Mouse (Mus musculus): ENCODE results near the gene Kat2b. TPM values are rescaled to one million over a fixed set of nuclear protein-coding genes. Genes with fewer than 3 reads are reported as not detected.
"Not testable (repeated sequence)": the region's sequence is repeated elsewhere in the genome, so short reads cannot be mapped to it uniquely, and the experiment has no call there.

Kat2b gene
- total RNA-seq, 1 experiment from 2014 or later = 97.1 TPM

DNA sequence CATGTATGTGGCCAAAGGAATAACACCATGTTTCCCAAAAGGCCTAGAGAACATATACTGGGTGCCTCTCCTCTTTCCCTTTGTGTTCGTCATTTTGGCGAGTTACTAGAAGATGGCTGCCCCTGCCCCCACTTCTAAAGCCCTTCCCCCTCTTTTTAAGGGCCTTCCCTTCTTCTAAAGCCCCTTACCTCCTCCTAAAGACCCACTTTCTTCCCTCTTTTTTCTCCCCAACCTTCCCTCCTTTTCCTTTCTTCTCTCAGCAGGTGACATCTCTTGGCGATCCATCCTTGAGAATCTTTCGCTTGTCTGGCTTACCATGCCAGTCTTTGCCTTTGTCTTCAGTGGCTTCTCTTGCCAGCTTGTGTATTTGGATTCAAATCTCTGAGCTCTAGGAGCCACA lies 31.9 kb downstream of the Kat2b start:
- no peak for DNase-seq

DNA sequence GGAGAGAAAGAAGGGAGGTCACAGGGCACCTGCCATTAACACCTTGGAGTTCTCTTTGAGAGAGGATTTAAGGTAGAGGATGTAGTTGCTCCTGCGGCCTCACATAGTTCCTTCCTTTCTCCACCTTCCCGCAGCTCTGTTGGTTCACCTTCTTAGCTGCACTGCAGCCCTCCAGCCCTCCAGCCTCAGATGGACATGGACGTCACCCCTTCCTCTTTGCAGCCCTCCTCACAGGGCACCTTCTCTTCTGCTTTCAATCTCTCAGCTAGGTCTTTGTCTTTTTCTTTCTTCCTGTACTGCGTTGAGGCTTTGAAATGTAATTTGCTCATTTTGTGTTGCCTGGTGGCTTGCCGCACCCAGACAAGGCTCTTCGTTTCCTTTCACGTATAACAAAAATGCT lies 36.6 kb downstream of the Kat2b start:
- DNase-seq = not testable (repeated sequence)

DNA sequence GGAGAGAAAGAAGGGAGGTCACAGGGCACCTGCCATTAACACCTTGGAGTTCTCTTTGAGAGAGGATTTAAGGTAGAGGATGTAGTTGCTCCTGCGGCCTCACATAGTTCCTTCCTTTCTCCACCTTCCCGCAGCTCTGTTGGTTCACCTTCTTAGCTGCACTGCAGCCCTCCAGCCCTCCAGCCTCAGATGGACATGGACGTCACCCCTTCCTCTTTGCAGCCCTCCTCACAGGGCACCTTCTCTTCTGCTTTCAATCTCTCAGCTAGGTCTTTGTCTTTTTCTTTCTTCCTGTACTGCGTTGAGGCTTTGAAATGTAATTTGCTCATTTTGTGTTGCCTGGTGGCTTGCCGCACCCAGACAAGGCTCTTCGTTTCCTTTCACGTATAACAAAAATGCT lies 39.4 kb downstream of the Kat2b start:
- DNase-seq = not testable (repeated sequence)

DNA sequence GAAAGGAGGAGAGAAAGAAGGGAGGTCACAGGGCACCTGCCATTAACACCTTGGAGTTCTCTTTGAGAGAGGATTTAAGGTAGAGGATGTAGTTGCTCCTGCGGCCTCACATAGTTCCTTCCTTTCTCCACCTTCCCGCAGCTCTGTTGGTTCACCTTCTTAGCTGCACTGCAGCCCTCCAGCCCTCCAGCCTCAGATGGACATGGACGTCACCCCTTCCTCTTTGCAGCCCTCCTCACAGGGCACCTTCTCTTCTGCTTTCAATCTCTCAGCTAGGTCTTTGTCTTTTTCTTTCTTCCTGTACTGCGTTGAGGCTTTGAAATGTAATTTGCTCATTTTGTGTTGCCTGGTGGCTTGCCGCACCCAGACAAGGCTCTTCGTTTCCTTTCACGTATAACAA lies 42.3 kb downstream of the Kat2b start:
- DNase-seq = not testable (repeated sequence)

DNA sequence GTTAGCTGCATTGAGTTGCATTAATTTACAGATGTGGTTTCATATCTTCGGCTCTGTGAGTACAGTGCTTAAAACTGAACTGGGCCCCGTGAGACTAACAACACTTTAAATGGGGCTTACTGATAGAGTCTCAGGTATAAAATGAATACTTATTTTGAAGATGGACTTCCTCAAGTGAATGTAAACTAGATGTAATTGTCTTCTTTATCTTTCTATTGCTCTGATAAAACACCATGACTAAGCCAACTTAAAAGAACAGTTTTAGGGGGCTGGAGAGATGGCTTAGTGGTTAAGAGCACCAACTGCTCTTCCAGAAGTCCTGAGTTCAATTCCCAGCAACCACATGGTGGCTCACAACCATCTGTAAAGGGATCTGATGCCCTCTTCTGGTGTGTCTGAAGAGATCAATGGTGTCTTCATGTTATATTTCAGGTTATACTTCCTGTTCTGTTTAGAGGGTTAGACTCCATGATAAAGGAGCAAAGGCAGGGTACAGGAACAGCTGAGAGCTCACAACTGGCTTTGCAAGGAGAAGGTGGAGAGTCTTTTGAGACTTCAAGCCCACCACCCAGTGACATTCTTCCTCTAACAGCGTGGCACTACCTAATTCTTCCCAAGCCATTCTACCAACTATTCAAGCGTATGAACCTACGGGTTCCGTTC lies 50.8 kb downstream of the Kat2b start:
- DNase-seq = no peak

DNA sequence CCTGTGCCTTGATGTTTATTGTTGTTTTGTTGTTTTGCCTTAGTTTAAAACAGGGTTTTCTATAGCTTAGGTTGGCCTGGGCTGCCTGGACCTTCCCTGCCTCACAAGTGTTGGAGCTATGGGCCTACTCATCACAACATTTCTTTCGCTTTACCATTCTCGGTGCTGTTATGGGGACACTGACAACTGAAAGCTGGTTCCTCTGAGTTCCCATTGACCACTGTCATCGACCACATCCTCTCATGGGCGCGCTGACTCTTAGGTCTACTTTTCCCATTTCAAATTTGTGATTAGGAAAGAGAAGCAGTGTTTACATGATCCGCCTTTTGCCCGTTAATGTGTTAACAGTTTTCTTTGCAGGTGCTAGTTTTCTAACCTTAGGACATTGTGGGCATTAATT lies 51.7 kb downstream of the Kat2b start:
- no peak for DNase-seq

DNA sequence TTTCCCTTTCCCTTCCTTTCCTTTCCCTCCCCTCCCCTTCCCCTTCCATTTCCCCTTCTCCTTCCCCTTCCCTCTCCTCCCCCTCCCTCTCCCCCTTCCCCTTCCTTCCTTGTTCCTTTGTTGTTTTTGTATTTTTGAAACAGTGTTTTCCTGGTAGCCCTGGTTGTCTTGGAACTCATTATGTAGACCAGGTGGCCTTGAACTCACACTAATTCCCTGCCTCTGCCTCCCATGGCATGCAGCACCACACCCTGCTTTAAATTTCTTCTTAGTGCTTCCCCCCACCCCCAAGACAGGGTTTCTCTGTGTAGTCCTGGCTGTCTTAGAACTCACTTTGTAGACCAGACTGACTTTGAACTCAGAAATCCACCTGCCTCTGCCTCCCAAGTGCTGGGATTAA lies 52.7 kb downstream of the Kat2b start:
- no peak for DNase-seq

DNA sequence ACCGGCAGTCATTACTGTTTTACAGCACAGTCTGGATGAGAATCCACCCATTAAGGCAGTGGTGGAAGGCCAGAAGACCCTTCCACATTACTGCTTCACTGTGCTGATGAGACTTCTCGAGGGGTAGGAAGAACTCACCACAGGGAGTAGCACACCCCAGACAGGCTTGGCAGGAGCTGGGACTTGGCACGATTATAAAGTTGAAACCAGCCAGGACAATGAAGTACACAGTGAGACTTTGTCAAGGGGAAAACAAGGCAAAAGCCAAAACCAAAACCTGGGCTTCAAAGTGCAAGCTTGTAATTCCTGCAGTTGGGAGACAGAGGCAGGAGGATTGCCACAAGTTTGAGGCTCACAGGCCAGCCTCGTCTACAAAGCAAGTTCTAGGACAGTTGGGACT lies 54.0 kb downstream of the Kat2b start:
- no peak for DNase-seq

DNA sequence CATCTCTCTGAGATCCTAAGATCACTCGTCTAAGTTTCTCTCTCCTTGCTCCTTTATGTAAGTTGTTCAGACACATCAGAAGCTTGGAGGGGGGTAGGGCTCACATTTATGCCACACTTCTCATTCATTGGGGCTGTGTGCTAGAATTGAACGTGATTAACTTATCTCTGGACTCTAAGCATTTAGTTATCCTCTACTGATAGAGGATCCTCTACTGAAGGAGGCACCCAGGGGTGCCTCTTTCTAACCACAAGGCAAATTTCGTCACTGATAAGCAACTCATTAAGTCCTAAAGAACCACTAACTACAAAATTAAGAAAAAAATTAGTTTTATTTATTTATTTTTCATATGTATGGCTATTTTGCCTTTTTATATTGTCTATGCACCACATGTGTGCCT lies 55.5 kb downstream of the Kat2b start:
- no peak for DNase-seq

DNA sequence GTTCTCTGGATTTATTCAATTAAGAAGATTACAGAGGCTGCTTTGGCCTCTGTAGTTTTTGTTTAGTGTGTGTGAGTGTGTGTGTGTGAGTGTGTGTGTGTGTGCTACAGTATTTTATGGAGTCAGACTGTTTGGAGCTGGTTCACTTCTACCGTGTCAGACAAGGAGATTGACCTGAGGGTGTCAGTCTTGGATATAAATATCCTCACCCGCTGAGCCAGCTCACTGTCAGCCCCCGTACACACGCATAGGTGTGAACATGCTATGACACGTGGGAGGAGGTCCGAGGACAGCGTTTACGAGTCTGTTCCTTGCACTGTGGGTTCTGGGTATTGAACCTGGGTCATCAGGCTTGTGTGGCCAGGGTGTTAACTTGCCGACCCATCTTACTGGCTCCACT lies 57.1 kb downstream of the Kat2b start:
- no peak for DNase-seq

DNA sequence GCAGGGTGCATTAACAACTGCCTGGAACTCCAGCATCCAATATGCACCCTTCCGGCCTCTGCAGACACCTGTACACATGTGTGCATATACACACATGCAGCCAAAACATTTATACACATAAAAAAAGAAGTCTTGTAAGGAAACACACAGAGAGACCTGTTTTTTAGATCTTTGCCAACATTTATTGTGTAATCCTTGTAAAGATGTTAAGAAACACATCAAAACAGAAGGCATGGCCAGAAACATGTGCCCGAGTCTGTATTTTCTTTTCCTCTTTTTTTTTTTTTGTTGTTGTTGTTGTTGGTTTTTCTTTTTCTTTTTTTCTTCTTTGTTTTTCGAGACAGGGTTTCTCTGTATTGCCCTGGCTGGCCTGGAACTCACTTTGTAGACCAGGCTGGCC lies 59.5 kb downstream of the Kat2b start:
- no peak for DNase-seq

DNA sequence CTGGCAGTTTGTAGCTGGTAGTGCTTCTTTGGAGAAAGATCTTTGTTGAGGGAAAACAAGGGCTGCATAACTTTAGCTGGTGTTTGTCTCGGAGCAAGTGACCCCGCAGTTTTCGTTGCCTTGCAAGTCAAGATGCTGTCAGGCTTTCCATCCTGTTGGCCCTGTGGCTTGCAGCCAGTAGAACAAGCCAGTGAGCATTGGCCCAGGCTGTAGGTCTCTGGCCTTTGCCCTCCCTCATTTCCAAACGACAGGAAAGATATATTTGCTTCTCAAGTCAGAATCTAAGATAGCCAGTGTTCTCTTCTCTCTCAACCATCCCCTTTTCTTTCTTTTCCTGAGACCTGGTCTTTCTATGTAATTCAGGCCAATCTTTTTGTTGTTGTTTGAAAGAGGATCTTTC lies 60.8 kb downstream of the Kat2b start:
- no peak for DNase-seq

DNA sequence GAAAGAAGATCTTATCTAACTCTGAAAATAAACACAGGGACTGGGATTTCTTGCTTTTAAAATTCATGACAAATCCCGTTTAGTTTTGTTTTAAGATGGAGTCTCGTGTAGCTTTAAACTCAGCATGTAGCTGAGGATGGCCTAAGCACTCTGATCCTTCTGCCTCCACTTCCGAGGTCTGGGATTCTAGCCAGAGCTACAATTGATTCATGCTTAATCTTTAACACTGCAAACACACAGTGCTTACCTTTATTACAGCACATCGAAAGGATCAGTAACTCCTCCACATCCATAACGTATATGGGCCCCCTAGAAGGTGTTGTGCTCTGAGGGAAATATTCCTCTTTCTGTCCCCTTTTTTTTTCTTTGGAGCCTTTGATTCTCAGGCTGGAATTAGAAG lies 61.5 kb downstream of the Kat2b start:
- no peak for DNase-seq

DNA sequence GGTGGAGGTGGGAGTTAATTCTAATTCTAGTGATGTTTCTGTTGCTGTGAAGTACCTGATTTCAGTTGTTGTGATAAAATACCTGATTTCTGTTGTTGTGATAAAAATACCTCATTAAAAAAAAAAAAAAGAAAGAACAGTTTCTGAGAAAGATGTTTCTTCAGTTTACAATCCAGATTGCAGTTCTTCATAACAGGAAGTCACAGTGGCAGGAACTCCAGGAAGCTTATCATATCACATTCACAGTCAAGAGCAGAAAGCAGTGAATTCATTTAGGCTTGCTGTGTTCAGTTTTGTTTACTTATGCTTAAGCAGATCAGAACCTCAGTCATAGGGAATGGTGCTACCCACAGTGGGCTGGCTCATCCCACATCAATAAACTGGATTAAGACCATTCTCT lies 64.7 kb downstream of the Kat2b start:
- no peak for DNase-seq

DNA sequence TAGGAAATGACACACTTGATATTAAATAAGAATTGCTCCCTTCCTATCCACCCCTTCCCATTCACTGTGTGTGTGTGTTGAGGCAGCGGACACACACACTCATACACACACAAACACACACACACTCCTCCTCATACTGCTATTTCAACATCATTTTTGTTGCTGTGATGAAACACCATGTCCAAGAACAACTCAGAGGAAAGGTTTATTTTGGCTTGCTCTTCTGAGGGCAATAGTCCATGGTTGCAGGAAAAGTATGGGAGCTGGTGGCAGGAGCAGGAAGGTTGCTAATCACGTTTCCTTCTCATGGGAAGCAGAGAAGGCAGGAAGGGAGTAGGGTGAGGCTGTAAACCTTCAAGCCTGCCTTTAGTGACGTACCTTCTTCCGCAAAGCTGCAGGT lies 76.7 kb downstream of the Kat2b start:
- DNase-seq = no peak

DNA sequence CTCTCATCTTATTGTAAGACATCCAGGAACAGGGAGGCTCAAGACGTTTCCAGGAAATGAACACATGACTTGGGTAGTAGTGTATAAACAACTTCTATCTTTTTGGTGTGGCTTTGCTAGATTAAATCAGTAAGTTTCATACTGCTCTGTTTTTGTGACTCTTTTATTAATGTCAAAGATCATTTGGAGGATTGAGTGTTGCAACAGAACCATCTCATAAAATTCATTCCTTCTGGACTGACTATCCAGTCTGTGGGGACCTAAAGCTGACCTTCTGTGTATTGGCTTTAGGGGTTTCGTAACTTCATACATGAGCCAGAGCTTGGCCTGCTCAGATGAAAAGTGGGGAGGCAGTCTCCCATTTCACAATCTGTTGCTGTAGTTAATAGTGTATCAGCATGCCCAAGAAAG lies 83.6 kb downstream of the Kat2b start:
- DNase-seq = no peak

DNA sequence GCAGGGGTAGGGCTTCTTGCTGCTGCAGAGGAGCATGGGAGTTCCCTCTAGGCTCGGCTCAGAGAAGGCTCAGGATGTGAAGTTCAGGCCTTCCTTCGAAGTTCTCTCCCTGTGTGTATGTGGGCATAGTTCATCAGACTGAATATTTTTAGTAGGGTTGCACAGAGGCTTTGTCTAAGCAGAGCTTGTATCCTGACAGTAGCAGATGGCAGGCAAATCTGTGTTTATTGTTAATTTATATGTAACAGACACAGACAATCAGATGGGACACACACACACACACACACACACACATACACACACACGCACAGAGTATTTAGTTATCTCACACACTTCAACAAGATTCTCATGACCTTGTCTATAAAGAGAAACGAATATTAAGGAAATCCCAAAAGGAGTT lies 87.9 kb downstream of the Kat2b start:
- DNase-seq = no peak

DNA sequence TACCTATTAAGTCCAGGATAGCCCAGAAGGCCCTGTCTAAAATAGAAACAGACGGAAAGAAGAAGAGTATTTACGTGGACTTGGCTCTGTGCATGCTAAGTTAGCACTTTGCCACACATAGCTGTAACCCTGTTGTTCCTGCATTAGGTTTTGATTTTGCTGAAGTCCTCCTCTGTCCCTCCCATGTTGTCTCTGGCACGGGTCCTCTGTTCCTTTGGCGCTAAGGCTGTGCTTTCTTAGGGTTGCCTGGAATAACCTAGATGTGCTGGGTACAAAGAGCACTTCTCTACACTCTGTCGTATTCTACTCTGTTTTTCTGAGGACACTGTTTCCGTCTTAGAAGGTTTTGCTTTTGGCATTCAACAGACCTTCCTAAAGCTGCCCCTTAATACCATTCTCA lies 88.4 kb downstream of the Kat2b start:
- no peak for DNase-seq

DNA sequence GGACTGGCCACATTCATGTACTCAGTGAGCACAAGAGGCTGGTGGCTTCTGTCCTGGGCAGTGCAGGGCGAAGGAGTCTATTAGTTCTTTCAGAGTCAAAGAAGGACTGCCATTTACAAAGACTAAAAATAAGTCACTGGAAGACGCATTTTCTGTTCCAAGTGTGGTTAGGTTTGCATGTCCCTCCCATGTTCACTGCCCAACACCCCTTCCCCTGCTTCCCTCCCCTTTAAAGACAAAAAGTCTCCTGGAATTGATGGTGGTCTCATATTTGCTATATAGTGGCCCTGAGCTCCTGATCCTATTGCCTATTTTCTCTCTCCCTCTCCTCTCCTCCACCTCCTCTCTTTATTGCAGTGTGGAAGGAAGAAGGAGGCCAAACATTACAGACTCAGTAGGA lies 89.3 kb downstream of the Kat2b start:
- no peak for DNase-seq

DNA sequence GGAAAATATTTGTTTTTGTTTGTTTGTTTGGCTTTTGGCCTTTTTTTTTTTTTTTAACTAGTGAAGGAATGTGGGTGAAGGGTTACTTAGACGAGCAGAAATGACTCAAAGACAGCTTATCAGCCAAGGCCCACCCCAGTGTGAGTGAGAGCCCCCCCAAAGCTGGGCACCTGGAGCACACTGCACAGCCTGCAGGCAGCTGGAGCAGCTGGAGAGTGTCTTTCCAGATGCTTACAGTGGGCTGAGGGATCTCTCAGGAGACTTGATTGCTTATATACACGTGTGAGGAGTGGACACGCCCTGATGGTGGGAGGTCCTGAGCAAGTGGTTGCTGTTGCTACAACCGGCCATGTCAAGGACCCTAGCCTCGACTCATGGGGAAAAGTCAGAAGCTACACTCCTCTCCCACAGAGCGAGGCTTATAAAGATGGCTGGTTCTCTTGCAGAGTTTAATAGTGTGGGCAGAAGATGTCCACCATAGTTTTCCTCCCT lies 89.8 kb downstream of the Kat2b start:
- no peak for DNase-seq

DNA sequence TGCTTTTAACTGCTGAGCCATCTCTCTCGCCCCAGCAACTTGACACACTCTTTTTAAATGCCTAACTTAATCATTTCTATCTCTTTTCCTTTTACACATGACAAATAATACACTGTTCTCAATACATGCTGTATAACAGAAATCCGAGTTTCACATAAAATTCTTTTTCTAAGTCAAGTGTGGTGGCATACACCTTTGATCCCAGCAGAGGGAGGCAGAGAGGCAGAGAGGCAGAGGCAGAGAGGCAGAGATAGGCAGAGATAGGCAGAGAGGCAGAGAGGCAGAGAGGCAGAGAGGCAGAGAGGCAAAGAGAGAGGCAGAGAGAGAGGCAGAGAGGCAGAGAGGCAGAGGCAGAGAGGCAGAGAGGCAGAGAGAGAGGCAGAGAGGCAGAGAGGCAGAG lies 90.7 kb downstream of the Kat2b start:
- not testable (repeated sequence) for DNase-seq

DNA sequence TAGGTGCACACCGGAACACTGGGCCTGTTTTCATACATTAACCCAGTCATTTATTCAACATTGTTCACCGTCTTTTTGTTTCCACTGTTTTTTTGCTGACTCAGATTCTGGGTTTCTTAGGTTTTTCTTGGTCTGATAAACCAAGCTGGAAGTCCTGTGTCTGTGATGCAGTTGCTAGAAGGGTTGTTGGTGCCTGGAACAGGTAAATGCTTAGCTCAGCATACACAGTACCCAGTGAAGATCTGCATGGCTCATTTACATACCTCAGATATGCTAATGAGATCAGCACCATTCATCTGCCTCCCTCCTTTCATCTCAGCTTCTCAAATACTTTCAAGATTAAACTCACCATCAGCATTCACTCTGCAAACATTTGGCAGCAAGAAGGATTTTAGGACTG lies 92.0 kb downstream of the Kat2b start:
- no peak for DNase-seq

DNA sequence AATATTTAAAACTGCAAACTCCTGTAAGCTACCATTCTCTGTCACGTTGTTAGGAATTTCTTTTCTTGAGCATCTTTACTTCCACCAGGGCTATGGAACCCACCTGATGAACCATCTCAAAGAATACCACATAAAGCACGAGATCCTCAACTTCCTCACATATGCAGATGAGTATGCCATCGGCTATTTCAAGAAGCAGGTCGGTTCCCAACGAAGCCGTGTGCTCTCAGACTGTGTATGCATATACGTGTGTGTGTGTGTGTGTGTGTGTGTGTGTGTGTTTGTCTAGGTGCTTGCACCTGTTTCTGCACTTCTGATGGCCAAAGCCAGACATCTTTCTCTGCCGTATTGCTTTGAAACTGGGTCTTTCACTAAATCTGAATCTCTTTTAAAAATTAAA lies 92.6 kb downstream of the Kat2b start:
- DNase-seq = no peak

DNA sequence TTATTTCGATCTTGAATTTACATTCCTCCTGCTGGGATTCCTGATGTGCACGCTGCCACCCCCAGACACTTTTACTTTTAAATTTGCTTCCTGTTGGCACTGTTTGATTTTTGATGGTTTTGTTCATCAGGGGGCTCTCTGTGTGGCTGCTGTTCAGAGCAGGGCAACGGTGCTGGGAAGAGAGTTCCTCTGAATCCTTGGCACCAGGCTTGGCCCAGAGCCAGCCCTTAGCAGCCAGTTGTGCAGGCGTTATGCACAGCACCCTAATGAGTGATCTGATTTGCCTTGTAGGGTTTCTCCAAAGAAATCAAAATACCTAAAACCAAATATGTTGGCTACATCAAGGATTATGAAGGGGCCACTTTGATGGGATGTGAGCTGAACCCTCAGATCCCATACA lies 93.1 kb downstream of the Kat2b start:
- peak; percentile 33 for DNase-seq
